Mouse (Mus musculus): ENCODE results near the gene Mybpc2.

GRCm38 (mm10) chr7:44546274-44546673, 21.8 kb upstream of the Mybpc2 start:
- no peak for TF ChIP-seq ZNF384 (IDR thresholded peaks at IDR 0.05; ENCODE audit: low read depth, low read length)
- no peak for TF ChIP-seq MAFK (IDR thresholded peaks at IDR 0.05; ENCODE audit: insufficient read depth, low read depth, low read length)
- TF ChIP-seq HCFC1 (IDR thresholded peaks at IDR 0.05; ENCODE audit: borderline replicate concordance, insufficient read depth, low read length): no peak
- no peak for TF ChIP-seq ZC3H11A (IDR thresholded peaks at IDR 0.05; ENCODE audit: borderline replicate concordance, low read depth, low read length)
- TF ChIP-seq CHD2 (IDR thresholded peaks at IDR 0.05; ENCODE audit: low read depth, low read length): no peak

All from ES-E14 (cell line).